Mouse (Mus musculus) spleen, postnatal 4 days (tissue): ENCODE results near the gene Zfp956.
A peak's percentile ranks its signal among the peaks of the same experiment; 100 is the strongest.

Experiments
- DNase-seq, 2 experiments: peaks; one replicate each; pipeline ENCODE4 v3.0.0; 2022; ENCODE audit warnings: low spot score in 2 of 2

Gene Zfp956

GRCm38 (mm10) chr6:47953191-47953726, at the start of gene Zfp956:
TSS of gene Zfp956 (plus strand) at chr6:47953390.
- peak; percentile 95 to 96 for DNase-seq

- DNase-seq, result peak in 1 of 2 experiments; percentile 43
Observed at GRCm38 (mm10) chr6:47903587-47903986, 49.6 kb upstream of the Zfp956 start.

DNA sequence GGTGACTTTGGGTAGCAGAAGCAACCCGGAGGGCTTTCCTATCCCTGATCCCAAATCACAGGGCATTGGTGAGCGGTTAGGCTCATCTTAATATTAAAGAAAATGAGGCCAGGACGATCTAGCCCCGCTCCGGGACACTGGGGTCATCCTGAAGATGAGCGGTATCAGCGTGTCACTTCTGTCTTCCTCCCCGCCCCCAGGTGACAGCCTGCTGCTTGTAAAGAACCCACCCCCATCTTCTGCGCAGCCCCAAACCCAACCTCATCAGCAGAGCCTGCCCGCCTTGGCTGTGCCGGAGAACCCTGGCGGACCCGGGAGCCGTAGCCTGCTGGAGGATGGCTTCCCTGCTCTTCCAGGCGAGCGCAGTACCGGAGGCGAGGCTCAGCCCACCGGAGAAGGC, 48.8 kb upstream of the Zfp956 start:
- DNase-seq, result no peak

GRCm38 (mm10) chr6:47904917-47905695, 48.1 kb upstream of the Zfp956 start:
- DNase-seq, result peak in 1 of 2 experiments; percentile 59

DNA sequence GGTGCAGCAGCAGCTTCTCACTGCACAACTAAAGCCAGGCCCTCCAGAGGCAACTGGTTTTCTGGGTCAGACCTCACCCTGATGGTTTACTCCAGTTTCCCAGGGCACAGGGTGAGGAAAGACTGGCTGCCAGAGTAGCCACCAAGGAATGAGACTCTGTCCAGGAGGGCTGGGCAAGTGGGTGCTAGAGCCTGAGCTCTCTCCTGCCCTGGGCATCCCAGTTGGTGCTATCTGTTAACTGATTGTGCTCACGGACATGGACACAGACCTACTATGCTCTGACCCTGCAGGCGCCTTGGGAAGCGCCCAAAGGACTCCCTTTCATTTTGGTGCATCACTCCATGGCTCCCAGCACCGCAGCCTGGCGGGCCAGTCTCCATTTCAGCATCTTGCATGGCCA, 46.9 kb upstream of the Zfp956 start:
- DNase-seq, result peak in 1 of 2 experiments; percentile 55

- DNase-seq, result peak in 1 of 2 experiments; percentile 45
Observed at GRCm38 (mm10) chr6:47909007-47909406, 44.2 kb upstream of the Zfp956 start.

DNA sequence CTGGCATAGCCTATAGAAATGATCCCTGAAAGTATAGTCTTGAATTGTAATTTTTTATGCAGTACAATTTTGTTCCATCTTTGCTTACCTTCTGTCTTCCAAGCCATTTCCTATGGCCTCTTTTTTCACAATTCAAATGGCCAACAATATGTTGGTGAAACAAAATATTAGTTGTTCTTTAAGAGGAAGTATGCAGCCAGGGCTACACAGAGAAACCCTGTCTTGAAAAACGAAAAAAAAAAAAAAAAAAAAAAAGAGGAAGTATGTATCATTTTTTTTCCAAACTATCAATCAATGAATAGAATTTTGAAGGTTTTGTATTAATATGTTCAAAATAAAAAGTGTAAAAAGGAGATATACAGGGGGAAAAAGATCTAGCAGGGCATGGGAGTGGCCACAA, 41.5 kb upstream of the Zfp956 start:
- DNase-seq, result no peak

DNA sequence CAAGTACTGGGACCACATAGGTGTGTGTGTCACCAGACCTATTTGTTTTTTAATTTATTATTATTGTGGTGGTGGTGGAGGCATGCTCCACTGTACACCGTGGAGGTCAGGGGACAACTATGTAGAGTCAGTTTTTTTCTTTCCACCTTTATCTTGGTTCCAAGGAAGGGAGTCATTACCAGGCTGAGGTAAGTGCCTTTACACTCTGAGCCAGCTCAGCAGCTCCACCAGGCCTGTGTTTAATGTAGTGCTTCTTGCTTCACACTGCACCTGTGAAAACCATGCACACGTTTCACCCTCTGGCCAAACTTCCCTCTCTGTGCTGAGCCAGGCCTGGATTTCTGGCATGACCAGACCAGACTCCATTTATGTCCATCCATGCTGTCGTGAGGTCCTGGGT, 40.2 kb upstream of the Zfp956 start:
- peak in 1 of 2 experiments; percentile 43 for DNase-seq

GRCm38 (mm10) chr6:47917051-47917450, 36.1 kb upstream of the Zfp956 start:
- no peak for DNase-seq

- DNase-seq, result no peak
Observed at GRCm38 (mm10) chr6:47918768-47919274, 34.4 kb upstream of the Zfp956 start.

DNA sequence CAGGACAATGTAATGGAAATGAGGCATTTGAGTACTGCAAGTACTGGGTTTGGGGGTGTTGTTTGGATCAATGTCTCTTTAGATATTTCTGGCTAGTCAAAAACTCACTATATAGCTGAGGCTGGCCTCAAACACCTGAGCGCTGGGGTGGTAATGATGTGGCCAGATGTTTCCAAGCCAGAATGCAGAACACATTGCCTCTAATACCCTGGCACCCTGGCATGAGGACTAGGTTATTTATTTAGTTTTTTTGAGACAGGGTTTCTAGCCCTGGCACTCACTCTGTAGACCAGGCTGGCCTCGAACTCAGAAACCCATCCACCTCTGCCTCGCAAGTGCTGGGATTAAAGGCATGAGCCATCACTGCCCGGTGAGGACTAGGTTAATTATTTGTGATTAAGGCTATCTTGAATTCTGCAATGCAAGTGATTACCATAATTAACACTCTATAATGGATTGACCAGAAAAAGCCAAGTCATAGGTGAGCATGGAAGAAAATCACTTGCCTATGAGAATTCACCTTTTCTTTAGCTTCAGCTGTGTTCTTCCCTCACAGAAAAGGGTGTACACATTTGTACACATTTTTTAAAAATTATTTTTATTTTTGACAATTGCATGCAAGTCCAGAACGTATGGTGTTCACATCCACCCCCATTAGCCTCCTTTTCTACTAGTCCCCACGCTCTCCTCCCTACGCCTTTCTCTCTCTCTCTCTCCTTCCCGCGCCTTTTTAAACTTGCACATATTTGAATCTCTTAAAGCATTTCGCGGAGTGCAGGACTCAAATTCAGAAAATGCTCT, 33.3 kb upstream of the Zfp956 start:
- no peak for DNase-seq

DNA sequence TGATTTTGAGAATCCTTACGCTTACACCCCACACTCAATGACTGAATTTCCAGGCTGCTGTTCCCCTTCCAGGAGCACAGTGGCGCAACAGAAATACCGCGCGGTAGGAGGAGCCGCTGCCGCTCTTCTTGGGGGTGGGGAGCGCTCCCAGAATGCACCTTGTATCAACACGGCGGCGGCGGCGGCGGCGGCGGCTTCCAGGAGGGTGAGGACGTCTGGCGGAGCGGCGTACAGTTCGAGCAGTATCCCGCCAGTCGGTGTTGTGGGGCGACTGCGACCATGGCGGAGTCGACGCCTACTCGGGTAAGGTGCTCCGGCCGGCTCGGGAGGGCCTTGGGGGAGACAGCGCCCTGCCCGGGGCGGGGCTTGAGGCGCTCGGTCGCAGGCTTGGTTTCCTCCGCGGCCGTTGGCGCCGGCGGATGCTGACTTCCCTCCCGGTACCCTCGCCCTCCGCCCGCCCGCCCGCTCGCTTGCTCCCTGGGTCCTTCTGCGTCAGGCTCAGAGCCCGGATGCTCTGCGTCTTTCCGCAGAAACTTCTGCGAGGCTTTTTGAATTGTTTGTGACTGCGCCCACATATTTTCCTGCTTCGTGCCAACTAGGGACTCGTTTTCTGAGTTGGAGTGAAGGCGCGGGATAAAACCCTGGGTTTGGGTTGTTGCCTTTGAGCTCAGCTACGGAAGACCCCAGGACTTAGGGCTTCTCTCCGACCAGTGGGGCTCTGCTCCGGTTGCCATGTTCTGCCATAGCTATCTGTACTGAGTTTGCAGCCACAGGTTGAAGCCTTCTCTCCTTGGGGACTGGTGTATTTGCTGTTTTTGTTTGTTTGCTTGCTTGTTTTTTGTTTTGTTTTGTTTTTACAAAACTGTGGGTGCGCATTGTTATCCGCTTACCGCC, 32.5 kb upstream of the Zfp956 start, which contains the start of gene Zfp212:
Zfp212 (plus strand) TSS at position 30 of the 894 bp plus-strand sequence.
- peak; percentile 84 to 92 for DNase-seq

- no peak for DNase-seq
Observed at GRCm38 (mm10) chr6:47942461-47942860, 10.7 kb upstream of the Zfp956 start.

GRCm38 (mm10) chr6:47943021-47943691, 10.0 kb upstream of the Zfp956 start:
- peak; percentile 74 to 88 for DNase-seq

- DNase-seq, result no peak
Observed at GRCm38 (mm10) chr6:47943721-47944120, 9.5 kb upstream of the Zfp956 start.

- DNase-seq, result no peak
Observed at GRCm38 (mm10) chr6:47947388-47947787, 5.8 kb upstream of the Zfp956 start.

- no peak for DNase-seq
Observed at GRCm38 (mm10) chr6:47954425-47954824, 1.2 kb downstream of the Zfp956 start.

- no peak for DNase-seq
Observed at GRCm38 (mm10) chr6:47957816-47958215, 4.6 kb downstream of the Zfp956 start.

- no peak for DNase-seq
Observed at GRCm38 (mm10) chr6:47960685-47961421, 7.7 kb downstream of the Zfp956 start.

- no peak for DNase-seq
Observed at GRCm38 (mm10) chr6:47963051-47963450, 9.9 kb downstream of the Zfp956 start.
